Mouse (Mus musculus) hindbrain, embryonic 13.5 days (tissue): ENCODE data around the gene AW011738. TPM values are rescaled to one million over a fixed set of nuclear protein-coding genes. Genes with fewer than 3 reads are reported as not detected.

Experiments used
- ATAC-seq: fragments of 200-750 bp; cut with Nextera tagmentation; 2 replicates; pipeline ENCODE4 v1.8.0; 2017; ENCODE audit warnings: moderate TSS enrichment; ENCODE audit not compliant: low FRiP score
- H3K27ac ChIP-seq: fragments of 300-500 bp; sonication (generic); 2 replicates; pipeline ENCODE4 v1.5.1; 2015; ENCODE audit warnings: inconsistent platforms, mild to moderate bottlenecking, moderate library complexity
- H3K27me3 ChIP-seq: fragments of 300-500 bp; sonication (generic); 2 replicates; pipeline ENCODE4 v1.6.1; 2015; ENCODE audit warnings: mild to moderate bottlenecking, inconsistent platforms
- H3K36me3 ChIP-seq: fragments of 300-500 bp; sonication (generic); 2 replicates; pipeline ENCODE4 v1.6.1; 2015; ENCODE audit warnings: mild to moderate bottlenecking, inconsistent platforms
- H3K4me1 ChIP-seq: fragments of 300-500 bp; sonication (generic); replicated peaks from 2 replicates; pipeline ENCODE4 v1.6.1; 2015; ENCODE audit warnings: inconsistent platforms
- H3K4me2 ChIP-seq: fragments of 300-500 bp; sonication (generic); 2 replicates; pipeline ENCODE4 v1.6.1; 2015; ENCODE audit warnings: inconsistent platforms, mild to moderate bottlenecking, moderate library complexity
- H3K4me3 ChIP-seq: fragments of 300-500 bp; sonication (generic); 2 replicates; pipeline ENCODE4 v1.5.1; 2015; ENCODE audit warnings: mild to moderate bottlenecking, inconsistent platforms
- H3K9ac ChIP-seq: fragments of 300-500 bp; sonication (generic); 2 replicates; pipeline ENCODE4 v1.6.1; 2015; ENCODE audit warnings: mild to moderate bottlenecking, inconsistent platforms
- H3K9me3 ChIP-seq: fragments of 300-500 bp; sonication (generic); 2 replicates; pipeline ENCODE4 v1.6.1; 2016; ENCODE audit warnings: inconsistent platforms
- WGBS: fragments of 180-500 bp; shearing (Covaris S2); methylation state at CpG from one replicate; pipeline ENCODE4 v1.1.7; 2015; 5-methylcytosine and 5-hydroxymethylcytosine counted together
- polyA plus RNA-seq: library from polyadenylated mRNA; unstranded; fragments of >200 nt; fragmentation: Nextera tagmentation; extraction: Ambion mirVana; gene quantifications from 2 replicates; pipeline ENCODE4 v1.2.1, GENCODE M21; 2015

The AW011738 gene
- polyA plus RNA-seq, 1 experiment from 2014 or later = 6.8 TPM

DNA sequence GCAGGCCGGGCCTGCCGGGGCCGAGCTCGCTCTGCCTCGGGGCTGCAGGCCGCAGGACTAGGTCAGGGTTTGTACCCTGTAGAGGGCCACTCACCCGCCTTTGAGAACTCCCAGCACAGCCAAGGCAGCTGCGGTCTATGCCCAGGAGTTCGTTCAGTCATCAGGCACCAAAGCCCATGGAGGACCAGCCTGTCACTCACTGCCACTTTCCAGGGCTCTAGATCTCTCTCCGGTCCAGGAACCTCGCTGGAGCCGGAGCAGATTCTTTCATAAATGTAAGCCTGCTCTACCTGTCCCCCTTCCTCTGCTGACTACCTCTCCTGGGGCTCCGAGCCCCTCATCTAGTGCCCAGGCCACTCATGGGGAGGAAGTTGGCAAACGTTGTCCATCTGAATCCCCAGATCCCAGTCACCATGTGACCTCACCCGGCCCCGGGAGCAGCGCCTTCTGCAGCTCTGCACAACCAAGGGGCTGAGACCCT is 31.0 kb downstream of the AW011738 start:
- Histone ChIP-seq H3K4me3 (peak overlapping the region; percentile 85), H3K27me3 (no peaks in the 10 kb centered on the region), H3K27ac (peak overlapping the region; percentile 89), H3K4me2 (peak overlapping the region; percentile 92), H3K9ac (peak overlapping the region; percentile 84), H3K36me3 (peaks cover 58% of the 10 kb centered on the region), H3K9me3 (no peaks in the 10 kb centered on the region), H3K4me1 (peaks cover 23% of the 10 kb centered on the region)
- 2% methylated on average over 17 of the region's 17 CpGs for WGBS
- ATAC-seq = peak; percentile 22; the same call in 1 of the 2 replicates

GRCm38 (mm10) chr4:156234701-156235213 is 31.7 kb downstream of the AW011738 start, which contains the start of gene Plekhn1:
Plekhn1 (minus strand) TSS chr4:156234857.
- Histone ChIP-seq H3K4me1 (peaks cover 23% of the 10 kb centered on the region), H3K27me3 (no peaks in the 10 kb centered on the region), H3K9ac (peak within 1 kb of the TSS; percentile 84), H3K9me3 (no peaks in the 10 kb centered on the region), H3K27ac (peak within 1 kb of the TSS; percentile 93), H3K4me3 (peak within 1 kb of the TSS; percentile 85), H3K36me3 (peaks cover 58% of the 10 kb centered on the region), H3K4me2 (peak within 1 kb of the TSS; percentile 92)
- ATAC-seq = peak; percentile 40
- WGBS = under 1% methylated on average over 29 of the region's 48 CpGs

- Histone ChIP-seq H3K27ac (peak overlapping the region; percentile 93), H3K9ac (peak overlapping the region; percentile 84), H3K4me3 (peak overlapping the region; percentile 85), H3K4me2 (peak overlapping the region; percentile 92), H3K4me1 (peaks cover 23% of the 10 kb centered on the region), H3K27me3 (no peaks in the 10 kb centered on the region), H3K36me3 (peaks cover 58% of the 10 kb centered on the region), H3K9me3 (no peaks in the 10 kb centered on the region)
- ATAC-seq = peak; percentile 33
- under 1% methylated on average over 15 of the region's 15 CpGs for WGBS
Observed at GRCm38 (mm10) chr4:156235360-156235770, 32.3 kb downstream of the AW011738 start.

DNA sequence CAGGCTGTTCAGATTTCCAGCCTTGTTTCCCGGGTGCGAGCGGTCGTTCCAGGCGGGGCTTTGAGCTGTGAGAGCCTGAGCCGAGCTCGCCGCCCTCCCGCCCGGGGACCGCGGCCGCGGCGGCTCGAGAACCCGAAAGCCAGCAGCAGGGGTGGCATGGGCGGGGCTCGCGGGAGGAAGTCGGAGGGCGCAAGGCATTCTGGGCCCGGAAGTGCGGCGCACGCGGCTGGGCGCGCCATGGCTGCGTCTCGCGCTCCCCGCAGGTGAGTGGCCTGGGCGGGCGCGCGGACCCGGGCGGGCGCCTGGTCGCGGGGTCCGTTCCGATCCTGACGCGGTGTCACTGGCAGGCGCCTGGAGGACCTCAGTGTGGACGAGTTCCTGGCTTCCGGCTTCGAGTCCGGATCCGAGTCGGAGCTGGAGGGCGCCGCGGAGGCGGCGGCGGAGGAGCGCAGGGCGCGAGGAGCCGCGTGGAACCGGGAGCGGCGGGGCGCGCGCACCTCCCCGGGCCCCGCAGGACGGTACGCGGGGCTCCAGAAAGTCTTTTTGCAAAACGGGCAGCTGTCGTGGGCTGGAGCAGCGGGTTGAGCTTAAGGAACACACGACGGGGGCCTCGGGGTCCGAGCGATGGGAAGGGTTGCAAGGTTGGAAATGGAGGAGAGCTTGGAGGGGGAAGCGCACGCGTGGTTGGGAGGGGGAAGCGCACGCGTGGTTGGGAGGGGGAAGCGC is 32.9 kb downstream of the AW011738 start, which contains the start of gene Noc2l:
Gene Noc2l, plus strand, starts transcription at position 203 of the 726 bp plus-strand sequence.
- peak within 1 kb of the TSS; percentile 93 for H3K27ac ChIP-seq

GRCm38 (mm10) chr4:156236651-156237447 is 33.7 kb downstream of the AW011738 start:
- WGBS = 21% methylated on average over 57 of the region's 60 CpGs
- no peak for ATAC-seq
- Histone ChIP-seq H3K27ac (peak overlapping the region; percentile 93; the same call in 1 of the 2 replicates), H3K4me1 (peaks cover 23% of the 10 kb centered on the region), H3K9me3 (no peaks in the 10 kb centered on the region), H3K4me3 (peak overlapping the region; percentile 85), H3K36me3 (peaks cover 58% of the 10 kb centered on the region), H3K4me2 (peak overlapping the region; percentile 92), H3K27me3 (no peaks in the 10 kb centered on the region), H3K9ac (peak overlapping the region; percentile 84)

More for the DNA sequence above, 32.9 kb downstream of the AW011738 start, which contains the start of gene Noc2l:
- Histone ChIP-seq H3K4me3 (peak within 1 kb of the TSS; percentile 85), H3K27me3 (no peaks in the 10 kb centered on the region), H3K4me1 (peaks cover 23% of the 10 kb centered on the region), H3K9ac (peak within 1 kb of the TSS; percentile 84), H3K9me3 (no peaks in the 10 kb centered on the region), H3K36me3 (peaks cover 58% of the 10 kb centered on the region), H3K4me2 (peak within 1 kb of the TSS; percentile 92)
- ATAC-seq = peak; percentile 86
- WGBS = under 1% methylated on average over 88 of the region's 90 CpGs

DNA sequence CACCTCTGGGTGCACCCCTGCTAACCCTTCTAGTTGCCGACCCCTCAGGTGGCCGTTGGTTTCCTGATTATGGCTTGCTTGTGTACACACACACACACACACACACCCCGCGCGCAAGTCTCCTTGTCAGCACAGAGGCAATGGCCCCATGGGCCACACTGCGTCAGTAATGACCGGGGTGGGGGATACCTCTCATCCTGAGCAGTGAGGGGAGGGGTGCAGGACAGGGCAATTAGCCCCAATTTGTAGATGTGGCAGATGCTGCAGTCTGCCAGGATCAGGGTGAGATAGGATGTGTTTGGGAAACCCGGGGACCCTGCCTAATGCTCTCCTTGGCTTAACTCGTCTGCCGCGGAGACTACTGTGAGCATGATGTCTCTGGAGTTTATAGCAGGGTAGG is 46.5 kb downstream of the AW011738 start:
- Histone ChIP-seq H3K9ac (0 out of 2 replicates have a peak overlapping the region, but pooled peaks have one; percentile 2), H3K27ac (no peak overlapping the region), H3K4me1 (peaks cover 28% of the 10 kb centered on the region), H3K4me3 (no peak overlapping the region), H3K27me3 (peaks cover 23% of the 10 kb centered on the region), H3K36me3 (peaks cover 52% of the 10 kb centered on the region), H3K9me3 (no peaks in the 10 kb centered on the region), H3K4me2 (no peak overlapping the region)
- 63% methylated on average over 11 of the region's 11 CpGs for WGBS
- ATAC-seq = no peak

GRCm38 (mm10) chr4:156251081-156251480 is 48.0 kb downstream of the AW011738 start:
- WGBS = 74% methylated on average over 8 of the region's 8 CpGs
- ATAC-seq = 0 out of 2 replicates have a peak, but pooled peaks have one; percentile 9
- peaks cover 38% of the 10 kb centered on the region for H3K36me3 ChIP-seq
- H3K4me3 ChIP-seq = no peak overlapping the region
- no peak overlapping the region; the same call in 1 of the 2 replicates for H3K9ac ChIP-seq
- peak overlapping the region; percentile 50 for H3K27ac ChIP-seq
- H3K4me2 ChIP-seq = no peak overlapping the region
- peaks cover 35% of the 10 kb centered on the region for H3K27me3 ChIP-seq
- H3K9me3 ChIP-seq = no peaks in the 10 kb centered on the region
- peaks cover 40% of the 10 kb centered on the region for H3K4me1 ChIP-seq

GRCm38 (mm10) chr4:156252140-156252539 is 49.0 kb downstream of the AW011738 start:
- ATAC-seq = no peak; the same call in 1 of the 2 replicates
- Histone ChIP-seq H3K27ac (peak overlapping the region; percentile 50), H3K27me3 (peaks cover 35% of the 10 kb centered on the region), H3K4me2 (no peak overlapping the region), H3K9me3 (no peaks in the 10 kb centered on the region), H3K9ac (peak overlapping the region; percentile 16; the same call in 1 of the 2 replicates), H3K4me1 (peaks cover 40% of the 10 kb centered on the region), H3K4me3 (no peak overlapping the region), H3K36me3 (peaks cover 28% of the 10 kb centered on the region)
- 33% methylated on average over 7 of the region's 7 CpGs for WGBS

DNA sequence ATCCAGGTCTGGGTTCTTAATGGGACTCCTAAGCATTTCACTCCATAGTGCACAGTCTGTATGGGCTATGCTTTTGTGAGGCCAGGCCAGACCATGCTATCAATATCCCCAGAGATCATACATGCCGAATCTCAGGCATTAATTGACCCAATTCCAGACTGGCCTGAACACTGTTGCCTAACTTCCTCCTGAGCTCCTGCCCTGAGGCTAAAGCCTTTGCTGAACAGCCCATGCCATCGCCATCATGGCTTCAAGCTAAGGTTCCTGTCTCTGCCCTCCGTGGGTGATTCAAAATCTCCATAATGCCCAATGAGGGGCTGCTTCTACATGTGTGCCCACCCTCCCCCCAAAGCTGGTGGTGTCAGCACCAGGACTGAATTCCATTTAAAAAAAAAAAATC is 49.5 kb downstream of the AW011738 start:
- Histone ChIP-seq H3K9ac (no peak overlapping the region; the same call in 1 of the 2 replicates), H3K4me1 (peaks cover 40% of the 10 kb centered on the region), H3K36me3 (peaks cover 24% of the 10 kb centered on the region), H3K27me3 (peaks cover 35% of the 10 kb centered on the region), H3K9me3 (no peaks in the 10 kb centered on the region), H3K4me3 (no peak overlapping the region), H3K4me2 (no peak overlapping the region), H3K27ac (0 out of 2 replicates have a peak overlapping the region, but pooled peaks have one; percentile 50)
- 30% methylated on average over 3 of the region's 3 CpGs for WGBS
- ATAC-seq = no peak; the same call in 1 of the 2 replicates

- ATAC-seq = 0 out of 2 replicates have a peak, but pooled peaks have one; percentile 8
- Histone ChIP-seq H3K4me1 (peaks cover 40% of the 10 kb centered on the region), H3K36me3 (peaks cover 19% of the 10 kb centered on the region), H3K4me3 (no peak overlapping the region), H3K4me2 (no peak overlapping the region), H3K27me3 (peaks cover 35% of the 10 kb centered on the region), H3K27ac (no peak overlapping the region), H3K9ac (no peak overlapping the region), H3K9me3 (no peaks in the 10 kb centered on the region)
- 33% methylated on average over 7 of the region's 7 CpGs for WGBS
Observed at GRCm38 (mm10) chr4:156253043-156253442, 49.9 kb downstream of the AW011738 start.

DNA sequence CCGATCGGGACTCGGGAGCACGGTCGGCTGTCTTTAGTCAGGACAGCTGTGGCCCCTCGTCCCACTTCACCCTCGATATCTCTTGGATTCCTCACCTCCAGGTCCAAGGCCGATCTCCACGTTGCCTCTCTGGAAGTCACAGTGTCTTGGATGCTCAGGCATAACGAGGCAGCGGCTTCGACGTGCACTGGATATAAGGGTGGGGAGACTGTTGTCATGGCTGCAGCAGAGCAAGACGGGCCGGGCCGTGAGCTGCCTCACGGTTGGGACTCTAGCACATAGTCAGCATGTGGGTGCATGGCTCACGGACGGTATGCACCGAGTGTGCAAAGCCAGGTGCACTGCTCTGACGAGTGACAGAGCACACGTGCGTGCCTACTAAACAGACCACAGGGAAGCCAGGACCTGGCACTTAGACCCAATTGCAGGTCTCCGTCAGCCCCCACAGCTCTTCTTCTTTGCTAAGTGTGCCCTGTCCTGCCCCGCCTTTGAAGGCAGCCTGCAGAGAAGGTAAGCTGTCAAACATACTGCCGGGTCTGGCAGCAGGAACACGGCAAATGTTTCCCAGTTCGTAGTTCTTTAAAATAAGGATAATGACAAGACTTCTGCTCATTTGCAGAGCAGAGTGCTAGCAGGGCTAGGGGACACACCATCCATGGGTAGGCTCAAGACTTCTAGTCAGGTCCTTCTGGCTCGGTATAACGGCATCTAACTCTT is 51.4 kb downstream of the AW011738 start:
- peak overlapping the region; percentile 27 for H3K4me3 ChIP-seq
- peak overlapping the region; percentile 51 for H3K4me2 ChIP-seq
- H3K4me1 ChIP-seq = peaks cover 40% of the 10 kb centered on the region
- H3K36me3 ChIP-seq = peaks cover 5% of the 10 kb centered on the region
- H3K27me3 ChIP-seq = peaks cover 35% of the 10 kb centered on the region
- H3K27ac ChIP-seq = no peak overlapping the region
- ATAC-seq = peak; percentile 77
- 3% methylated on average over 29 of the region's 30 CpGs for WGBS
- H3K9me3 ChIP-seq = no peaks in the 10 kb centered on the region
- H3K9ac ChIP-seq = peak overlapping the region; percentile 56
